19 mouse cellular contexts compared by ENCODE assay signal in genomic region chr7:64034493-64034892, GRCm38 (mm10).
DNase-seq lines count a peak whose midpoint lies in the region; ATAC-seq and TF ChIP-seq lines count a peak whose summit lies in the region.
"Had no signal": no experiment of that assay in that cellular context is flagged by ENCODE, and none has a peak within 500 bp of the region (broad histone marks: within the 10 kb centered on the region; RNA-seq: fewer than 3 reads in every experiment).

No protein-coding gene starts in this region.

- no peak overlapping the region for H3K4me3 ChIP-seq in heart, embryonic 13.5 days
- H3K4me3 ChIP-seq in kidney, postnatal 0 days (replicated peaks; ENCODE audit: low read depth, low read length): no peak overlapping the region
- H3K4me3 ChIP-seq in MEL (ENCODE audit: control insufficient read depth in 1 of 2, insufficient read depth in 1 of 2, low read depth in 2 of 2, low read length in 2 of 2): no peak overlapping the region
- no peak overlapping the region for H3K4me3 ChIP-seq in liver, embryonic 13.5 days (replicated peaks)
- H3K4me3 ChIP-seq in embryonic facial prominence, embryonic 10.5 days: no peak overlapping the region
- H3K4me3 ChIP-seq: embryonic facial prominence, embryonic 13.5 days; forebrain, embryonic 12.5 days; hindbrain, embryonic 12.5 days had no signal

- H3K4me2 ChIP-seq in heart, embryonic 13.5 days: no peak overlapping the region
- H3K4me2 ChIP-seq in kidney, postnatal 0 days (ENCODE audit: low read length): no peak overlapping the region
- H3K4me2 ChIP-seq in liver, embryonic 13.5 days: no peak overlapping the region
- H3K4me2 ChIP-seq: embryonic facial prominence, embryonic 13.5 days; forebrain, embryonic 12.5 days; hindbrain, embryonic 12.5 days had no signal

- no peaks in the 10 kb centered on the region for H3K9me3 ChIP-seq in heart, embryonic 13.5 days
- no peaks in the 10 kb centered on the region for H3K9me3 ChIP-seq in kidney, postnatal 0 days (replicated peaks; ENCODE audit: low read length)
- H3K9me3 ChIP-seq in MEL (replicated peaks; ENCODE audit: insufficient read depth, low read length): no peaks in the 10 kb centered on the region
- H3K9me3 ChIP-seq in liver, embryonic 13.5 days (replicated peaks): no peaks in the 10 kb centered on the region
- H3K9me3 ChIP-seq in embryonic facial prominence, embryonic 10.5 days: no peaks in the 10 kb centered on the region
- H3K9me3 ChIP-seq: embryonic facial prominence, embryonic 13.5 days; forebrain, embryonic 12.5 days; hindbrain, embryonic 12.5 days had no signal

- no peak for TF ChIP-seq CTCF in kidney, postnatal 0 days (IDR thresholded peaks at IDR 0.05; ENCODE audit: low read depth)
- no peak for TF ChIP-seq CTCF in MEL (IDR thresholded peaks at IDR 0.05 in 2 of 3, conservative IDR thresholded peaks at IDR 0.05 in 1 of 3; ENCODE audit: control insufficient read depth in 1 of 3, insufficient read depth in 1 of 3, low read depth in 2 of 3, low read length in 3 of 3, poor library complexity in 1 of 3, severe bottlenecking in 1 of 3)

- intact Hi-C loops in heart, postnatal 14 days (cut with DNase I): no loop called here

- no peak for ATAC-seq in heart, embryonic 13.5 days (ENCODE audit: extremely low read depth, insufficient number of reproducible peaks, low FRiP score, low TSS enrichment)
- 0 out of 2 replicates have a peak, but pooled peaks have one; percentile 55 for ATAC-seq in kidney, postnatal 0 days (replicated peaks; ENCODE audit: low FRiP score, low read depth)
- no peak for ATAC-seq in liver, embryonic 13.5 days (ENCODE audit: low read depth)
- ATAC-seq: forebrain, embryonic 16.5 days; hindbrain, embryonic 16.5 days had no signal

- H3K27me3 ChIP-seq in heart, embryonic 13.5 days (replicated peaks): no peaks in the 10 kb centered on the region
- H3K27me3 ChIP-seq in kidney, postnatal 0 days (ENCODE audit: insufficient read depth, low read length): no peaks in the 10 kb centered on the region
- no peaks in the 10 kb centered on the region for H3K27me3 ChIP-seq in MEL (ENCODE audit: control insufficient read depth in 1 of 2, insufficient read depth in 2 of 2, low read length in 2 of 2)
- no peaks in the 10 kb centered on the region for H3K27me3 ChIP-seq in liver, embryonic 13.5 days
- H3K27me3 ChIP-seq in embryonic facial prominence, embryonic 10.5 days (replicated peaks; ENCODE audit: low read depth, poor library complexity, severe bottlenecking): no peaks in the 10 kb centered on the region; the same call in 1 of the 2 replicates
- H3K27me3 ChIP-seq: embryonic facial prominence, embryonic 13.5 days; forebrain, embryonic 12.5 days; hindbrain, embryonic 12.5 days had no signal

- 72% methylated on average over 1 of the region's 1 CpGs for WGBS in heart, embryonic 13.5 days
- 96% methylated on average over 1 of the region's 1 CpGs for WGBS in kidney, postnatal 0 days
- WGBS in liver, embryonic 13.5 days (ENCODE audit: insufficient replicate concordance): 56% methylated on average over 1 of the region's 1 CpGs
- 83% methylated on average over 1 of the region's 1 CpGs for WGBS in embryonic facial prominence, embryonic 10.5 days

- no peak for TF ChIP-seq POLR2A in MEL (IDR thresholded peaks at IDR 0.05; ENCODE audit: control insufficient read depth in 1 of 2, insufficient read depth in 1 of 2, low read depth in 1 of 2, low read length in 2 of 2, poor library complexity in 1 of 2)

- TF ChIP-seq RAD21 in MEL (IDR thresholded peaks at IDR 0.05; ENCODE audit: low read depth, low read length): no peak

- no peak for DNase-seq in heart, postnatal 14 days
- DNase-seq in kidney, postnatal 0 days (ENCODE audit: low spot score): no peak
- DNase-seq in kidney, adult 18-20 months: no peak
- DNase-seq in MEL (ENCODE audit: low read depth, low spot score): no peak
- no peak for DNase-seq in liver, embryonic 13.5 days
- no peak for DNase-seq in embryonic facial prominence, embryonic 10.5 days (ENCODE audit: low spot score)
- no peak for DNase-seq in cerebellum, postnatal 25 days
- DNase-seq: adrenal gland, adult 8-10 months; adrenal gland, postnatal 36 days; cerebellum, adult 2 months; cerebellum, postnatal 10 days; gastrocnemius, postnatal 10 days; heart, postnatal 4 days had no signal

- H3K27ac ChIP-seq in heart, embryonic 13.5 days (replicated peaks): 0 out of 2 replicates have a peak overlapping the region, but pooled peaks have one; percentile 8
- no peak overlapping the region for H3K27ac ChIP-seq in kidney, postnatal 0 days
- peak overlapping the region; percentile 43; the same call in 1 of the 2 replicates for H3K27ac ChIP-seq in MEL (ENCODE audit: control insufficient read depth, low read depth, low read length)
- 0 out of 2 replicates have a peak overlapping the region, but pooled peaks have one; percentile 0 for H3K27ac ChIP-seq in liver, embryonic 13.5 days
- H3K27ac ChIP-seq in embryonic facial prominence, embryonic 10.5 days (replicated peaks): no peak overlapping the region
- H3K27ac ChIP-seq: embryonic facial prominence, embryonic 13.5 days; forebrain, embryonic 12.5 days; hindbrain, embryonic 12.5 days had no signal

- peaks cover 46% of the 10 kb centered on the region for H3K4me1 ChIP-seq in heart, embryonic 13.5 days
- H3K4me1 ChIP-seq in kidney, postnatal 0 days (replicated peaks; ENCODE audit: insufficient read depth, low read length): no peaks in the 10 kb centered on the region
- peaks cover 16 to 34% of the 10 kb centered on the region in 2 experiments for H3K4me1 ChIP-seq in MEL (ENCODE audit: control insufficient read depth in 1 of 2, insufficient read depth in 2 of 2, low read length in 2 of 2)
- H3K4me1 ChIP-seq in liver, embryonic 13.5 days (replicated peaks): peaks cover 90% of the 10 kb centered on the region
- peaks cover 9% of the 10 kb centered on the region for H3K4me1 ChIP-seq in embryonic facial prominence, embryonic 10.5 days
- H3K4me1 ChIP-seq: embryonic facial prominence, embryonic 13.5 days had no signal

- no peaks in the 10 kb centered on the region for H3K36me3 ChIP-seq in heart, embryonic 13.5 days
- H3K36me3 ChIP-seq in kidney, postnatal 0 days (ENCODE audit: insufficient read depth, low read length): no peaks in the 10 kb centered on the region
- H3K36me3 ChIP-seq in MEL (ENCODE audit: control insufficient read depth in 1 of 2, insufficient read depth in 2 of 2, low read length in 2 of 2): peaks cover 0 to 22% of the 10 kb centered on the region in 2 experiments; a peak in 2 of 4 replicates
- H3K36me3 ChIP-seq in liver, embryonic 13.5 days: no peaks in the 10 kb centered on the region
- no peaks in the 10 kb centered on the region for H3K36me3 ChIP-seq in embryonic facial prominence, embryonic 10.5 days (replicated peaks)
- H3K36me3 ChIP-seq: embryonic facial prominence, embryonic 13.5 days; forebrain, embryonic 12.5 days; hindbrain, embryonic 12.5 days had no signal

- no peaks in the 10 kb centered on the region for H3K79me2 ChIP-seq in MEL (ENCODE audit: control insufficient read depth, insufficient read depth, low read length, poor library complexity)

- no peak for TF ChIP-seq EP300 in MEL (IDR thresholded peaks at IDR 0.05; ENCODE audit: low read depth in 1 of 2, low read length in 2 of 2)

- no peak overlapping the region for H3K9ac ChIP-seq in heart, embryonic 13.5 days
- no peak overlapping the region for H3K9ac ChIP-seq in kidney, postnatal 0 days (ENCODE audit: low read depth, low read length)
- no peak overlapping the region for H3K9ac ChIP-seq in MEL (ENCODE audit: control insufficient read depth, low read depth, low read length, poor library complexity, severe bottlenecking)
- H3K9ac ChIP-seq in liver, embryonic 13.5 days: peak overlapping the region; percentile 44; the same call in 1 of the 2 replicates
- H3K9ac ChIP-seq: embryonic facial prominence, embryonic 13.5 days; forebrain, embryonic 12.5 days; hindbrain, embryonic 12.5 days had no signal

TF ChIP-seq in MEL, 35 proteins besides CTCF, POLR2A, EP300 and RAD21:
- no peak for TF ChIP-seq GATA1 (IDR thresholded peaks at IDR 0.05; ENCODE audit: low read depth, low read length)
- TF ChIP-seq ZNF384 (IDR thresholded peaks at IDR 0.05; ENCODE audit: low read depth, low read length): no peak
- TF ChIP-seq BHLHE40 (IDR thresholded peaks at IDR 0.05; ENCODE audit: borderline replicate concordance, low read depth, low read length): no peak
- no peak for TF ChIP-seq E2F4 (IDR thresholded peaks at IDR 0.05; ENCODE audit: borderline replicate concordance, low read depth, low read length)
- TF ChIP-seq ZC3H11A (IDR thresholded peaks at IDR 0.05; ENCODE audit: low read depth, low read length): no peak
- no peak for TF ChIP-seq MYB (IDR thresholded peaks at IDR 0.05; ENCODE audit: low read depth, low read length)
- TF ChIP-seq MEF2A (IDR thresholded peaks at IDR 0.05; ENCODE audit: extremely low read depth, insufficient replicate concordance, low read depth, low read length, poor library complexity, severe bottlenecking): no peak
- TF ChIP-seq JUND (IDR thresholded peaks at IDR 0.05; ENCODE audit: low read depth, low read length): no peak
- no peak for TF ChIP-seq HCFC1 (IDR thresholded peaks at IDR 0.05; ENCODE audit: low read depth, low read length)
- TF ChIP-seq MAX (IDR thresholded peaks at IDR 0.05; ENCODE audit: low read length): no peak
- TF ChIP-seq MYC (IDR thresholded peaks at IDR 0.05; ENCODE audit: low read depth, low read length): no peak
- no peak for TF ChIP-seq SMC3 (IDR thresholded peaks at IDR 0.05; ENCODE audit: low read depth, low read length)
- no peak for TF ChIP-seq RCOR1 (IDR thresholded peaks at IDR 0.05; ENCODE audit: low read depth, low read length)
- no peak for TF ChIP-seq USF1 (IDR thresholded peaks at IDR 0.05; ENCODE audit: low read depth, low read length)
- TF ChIP-seq ELF1 (IDR thresholded peaks at IDR 0.05; ENCODE audit: low read depth, low read length): no peak
- no peak for TF ChIP-seq MXI1 (IDR thresholded peaks at IDR 0.05; ENCODE audit: low read depth, low read length)

Comparison
In these comparisons a context has a peak if more than half of its experiments do, and no peak if none do; other contexts are left out.
1. H3K27ac ChIP-seq: peak in heart, embryonic 13.5 days (single experiment), MEL (single experiment) and liver, embryonic 13.5 days (single experiment); none in kidney, postnatal 0 days (single experiment) and embryonic facial prominence, embryonic 10.5 days (single experiment).